Mouse (Mus musculus) stomach, embryonic 16.5 days (tissue): ENCODE data around the gene Dhx40. TPM values are rescaled to one million over a fixed set of nuclear protein-coding genes. Genes with fewer than 3 reads are reported as not detected.

Experiments
- ATAC-seq: fragments of 200-750 bp; cut with Nextera tagmentation; 2 replicates; pipeline ENCODE4 v1.8.0; 2017; ENCODE audit warnings: moderate number of reproducible peaks, moderate TSS enrichment; ENCODE audit not compliant: insufficient read depth, low FRiP score
- H3K27ac ChIP-seq: fragments of 300-500 bp; sonication (generic); 2 replicates; pipeline ENCODE4 v1.5.1; 2014; ENCODE audit warnings: low read length
- H3K27me3 ChIP-seq: fragments of 300-500 bp; sonication (generic); 2 replicates; pipeline ENCODE4 v1.6.1; 2014; ENCODE audit warnings: low read length, control low read depth, mixed read lengths; ENCODE audit not compliant: control insufficient read depth, insufficient read depth
- H3K36me3 ChIP-seq: fragments of 300-500 bp; sonication (generic); 2 replicates; pipeline ENCODE4 v1.6.1; 2014; ENCODE audit warnings: low read length; ENCODE audit not compliant: control insufficient read depth, insufficient read depth
- H3K4me1 ChIP-seq: fragments of 300-500 bp; sonication (generic); 2 replicates; pipeline ENCODE4 v1.6.1; 2014; ENCODE audit warnings: low read length, control low read depth, mixed read lengths; ENCODE audit not compliant: control insufficient read depth, insufficient read depth
- H3K4me2 ChIP-seq: fragments of 300-500 bp; sonication (generic); 2 replicates; pipeline ENCODE4 v1.6.1; 2014; ENCODE audit warnings: low read depth, low read length, mixed read lengths
- H3K4me3 ChIP-seq: fragments of 300-500 bp; sonication (generic); replicated peaks from 2 replicates; pipeline ENCODE4 v1.5.1; 2014; ENCODE audit warnings: mild to moderate bottlenecking, low read length
- H3K9ac ChIP-seq: fragments of 300-500 bp; sonication (generic); 2 replicates; pipeline ENCODE4 v1.6.1; 2014; ENCODE audit warnings: low read length
- H3K9me3 ChIP-seq: fragments of 300-500 bp; sonication (generic); replicated peaks from 2 replicates; pipeline ENCODE4 v1.6.1; 2016; ENCODE audit warnings: low read length, control low read depth; ENCODE audit not compliant: control insufficient read depth
- WGBS: fragments of 180-500 bp; shearing (Covaris S2); extraction: QIAGEN DNeasy Blood & Tissue Kit; methylation state at CpG from one replicate; pipeline ENCODE4 v1.1.7; 2014; 5-methylcytosine and 5-hydroxymethylcytosine counted together
- polyA plus RNA-seq: library from polyadenylated mRNA; unstranded; fragments of >200 nt; fragmentation: Nextera tagmentation; extraction: Ambion mirVana; gene quantifications from 2 replicates; pipeline ENCODE4 v1.2.1, GENCODE M21; 2015

Dhx40 gene
- polyA plus RNA-seq, 1 experiment from 2014 or later = 17.7 TPM

GRCm38 (mm10) chr11:86734241-86734939, 73.2 kb downstream of the Dhx40 start:
- Histone ChIP-seq H3K4me1 (no peaks in the 10 kb centered on the region), H3K9ac (no peak overlapping the region), H3K36me3 (peaks cover 16% of the 10 kb centered on the region; the same call in 1 of the 2 replicates), H3K27me3 (no peaks in the 10 kb centered on the region), H3K9me3 (no peaks in the 10 kb centered on the region), H3K27ac (no peak overlapping the region), H3K4me3 (no peak overlapping the region), H3K4me2 (no peak overlapping the region)
- ATAC-seq = no peak
- WGBS = 83% methylated on average over 10 of the region's 10 CpGs

DNA sequence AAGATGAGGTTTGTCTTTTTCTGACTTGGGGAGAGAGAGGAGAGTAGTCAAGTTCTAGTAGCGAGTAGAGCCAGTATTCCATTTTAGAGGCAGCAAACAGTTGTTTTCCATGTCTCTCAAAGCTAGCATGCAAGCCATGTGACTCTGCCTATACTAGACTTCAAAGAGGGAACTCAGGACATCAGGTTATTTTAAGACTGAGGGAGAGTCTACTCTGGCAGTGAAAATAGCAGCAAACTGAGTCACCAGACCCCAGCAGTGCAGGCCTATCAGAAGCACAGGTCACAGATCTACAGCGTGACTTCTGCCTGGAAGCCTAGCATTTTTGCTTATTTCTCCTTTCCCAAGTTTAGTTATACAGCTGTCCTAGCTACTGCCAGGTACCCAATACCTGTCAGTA, 76.1 kb downstream of the Dhx40 start:
- ATAC-seq = no peak
- peaks cover 18% of the 10 kb centered on the region; the same call in 1 of the 2 replicates for H3K36me3 ChIP-seq
- 92% methylated on average over 2 of the region's 2 CpGs for WGBS

GRCm38 (mm10) chr11:86725607-86726006, 81.9 kb downstream of the Dhx40 start:
- Histone ChIP-seq H3K9ac (no peak overlapping the region), H3K36me3 (peaks cover 16% of the 10 kb centered on the region; the same call in 1 of the 2 replicates), H3K27ac (no peak overlapping the region), H3K9me3 (no peaks in the 10 kb centered on the region), H3K27me3 (no peaks in the 10 kb centered on the region), H3K4me2 (no peak overlapping the region), H3K4me1 (no peaks in the 10 kb centered on the region), H3K4me3 (no peak overlapping the region)
- ATAC-seq = no peak

More for the DNA sequence above, 76.1 kb downstream of the Dhx40 start:
- H3K9ac ChIP-seq = no peak overlapping the region
- no peaks in the 10 kb centered on the region for H3K4me1 ChIP-seq
- no peak overlapping the region for H3K4me2 ChIP-seq
- H3K4me3 ChIP-seq = no peak overlapping the region
- no peak overlapping the region for H3K27ac ChIP-seq
- no peaks in the 10 kb centered on the region for H3K9me3 ChIP-seq
- no peaks in the 10 kb centered on the region for H3K27me3 ChIP-seq

- Histone ChIP-seq H3K4me1 (no peaks in the 10 kb centered on the region), H3K4me2 (no peak overlapping the region), H3K27ac (no peak overlapping the region), H3K27me3 (no peaks in the 10 kb centered on the region), H3K9me3 (no peaks in the 10 kb centered on the region), H3K36me3 (peaks cover 18% of the 10 kb centered on the region), H3K4me3 (no peak overlapping the region), H3K9ac (no peak overlapping the region)
- 80% methylated on average over 7 of the region's 7 CpGs for WGBS
- ATAC-seq = no peak
These were observed 82.6 kb downstream of the Dhx40 start for GRCm38 (mm10) chr11:86724982-86725381.

DNA sequence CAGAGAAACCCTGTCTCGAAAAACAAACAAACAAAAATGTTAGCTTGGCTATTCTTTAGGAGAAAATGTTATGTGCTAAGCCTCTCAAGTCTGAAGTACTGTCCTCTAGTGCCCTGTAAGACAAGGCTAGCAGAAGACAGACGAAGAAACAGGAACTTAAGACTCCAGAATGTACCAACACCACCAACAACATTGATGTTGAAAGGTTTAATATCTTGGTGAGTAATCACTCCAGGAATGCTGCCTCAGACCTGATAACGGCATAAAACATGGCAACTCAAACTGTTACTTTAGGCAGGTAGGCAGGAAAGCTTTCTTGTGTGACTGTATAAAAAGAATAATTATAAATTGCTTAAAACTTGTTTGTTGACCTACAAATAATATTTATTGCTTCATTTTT, 83.5 kb downstream of the Dhx40 start:
- no peaks in the 10 kb centered on the region for H3K9me3 ChIP-seq
- H3K27ac ChIP-seq = no peak overlapping the region
- 86% methylated on average over 3 of the region's 3 CpGs for WGBS
- peaks cover 16% of the 10 kb centered on the region for H3K36me3 ChIP-seq
- no peak overlapping the region for H3K4me2 ChIP-seq
- no peak for ATAC-seq
- H3K9ac ChIP-seq = no peak overlapping the region
- no peaks in the 10 kb centered on the region for H3K4me1 ChIP-seq
- H3K4me3 ChIP-seq = no peak overlapping the region
- no peaks in the 10 kb centered on the region for H3K27me3 ChIP-seq

- Histone ChIP-seq H3K9ac (no peak overlapping the region), H3K36me3 (peaks cover 27% of the 10 kb centered on the region), H3K4me2 (no peak overlapping the region), H3K9me3 (no peaks in the 10 kb centered on the region), H3K27me3 (no peaks in the 10 kb centered on the region), H3K4me1 (no peaks in the 10 kb centered on the region), H3K27ac (no peak overlapping the region), H3K4me3 (no peak overlapping the region)
- WGBS = 89% methylated on average over 8 of the region's 8 CpGs
- no peak for ATAC-seq
These were observed 88.2 kb downstream of the Dhx40 start for GRCm38 (mm10) chr11:86719390-86719789.

Other genes starting within 250 kb of the Dhx40 start
- 147 and 157 TPM in 2 replicates for gene Vmp1, start 123.9 kb downstream of the Dhx40 start, polyA plus RNA-seq
- gene Ptrh2, start 123.8 kb downstream of the Dhx40 start, polyA plus RNA-seq = 26.6 and 28.8 TPM in 2 replicates
- 148 and 164 TPM in 2 replicates for gene Cltc, start 50.2 kb downstream of the Dhx40 start, polyA plus RNA-seq
- gene Ypel2, start 186.0 kb upstream of the Dhx40 start, polyA plus RNA-seq = 7.7 and 8.1 TPM in 2 replicates